Mouse (Mus musculus): ENCODE data around the gene 3110040N11Rik.

DNA sequence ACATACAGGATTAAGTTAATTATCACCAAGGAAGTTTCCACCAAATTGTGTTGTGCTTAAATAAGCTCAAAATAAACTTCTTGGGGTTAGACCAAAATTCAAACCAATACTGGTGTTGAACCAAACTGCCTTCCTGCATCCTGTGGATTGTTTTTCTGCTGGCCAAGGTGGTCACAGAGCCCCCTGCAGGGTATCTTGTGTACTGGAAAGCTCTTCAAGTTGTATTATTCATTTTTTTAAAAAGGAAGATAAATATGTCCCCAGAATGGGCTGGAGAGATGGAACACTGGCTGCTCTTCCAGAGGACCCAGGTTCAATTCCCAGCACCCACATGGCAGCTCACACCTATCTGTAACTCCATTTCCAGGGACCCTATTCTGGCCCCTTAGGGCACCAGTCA lies 45.6 kb upstream of the 3110040N11Rik start:
- TF ChIP-seq EP300 (IDR thresholded peaks at IDR 0.05; ENCODE audit: insufficient read depth, low read depth, low read length), result no peak
- peak; percentile 37 for TF ChIP-seq CTCF (IDR thresholded peaks at IDR 0.05)
